In the genomic region with DNA sequence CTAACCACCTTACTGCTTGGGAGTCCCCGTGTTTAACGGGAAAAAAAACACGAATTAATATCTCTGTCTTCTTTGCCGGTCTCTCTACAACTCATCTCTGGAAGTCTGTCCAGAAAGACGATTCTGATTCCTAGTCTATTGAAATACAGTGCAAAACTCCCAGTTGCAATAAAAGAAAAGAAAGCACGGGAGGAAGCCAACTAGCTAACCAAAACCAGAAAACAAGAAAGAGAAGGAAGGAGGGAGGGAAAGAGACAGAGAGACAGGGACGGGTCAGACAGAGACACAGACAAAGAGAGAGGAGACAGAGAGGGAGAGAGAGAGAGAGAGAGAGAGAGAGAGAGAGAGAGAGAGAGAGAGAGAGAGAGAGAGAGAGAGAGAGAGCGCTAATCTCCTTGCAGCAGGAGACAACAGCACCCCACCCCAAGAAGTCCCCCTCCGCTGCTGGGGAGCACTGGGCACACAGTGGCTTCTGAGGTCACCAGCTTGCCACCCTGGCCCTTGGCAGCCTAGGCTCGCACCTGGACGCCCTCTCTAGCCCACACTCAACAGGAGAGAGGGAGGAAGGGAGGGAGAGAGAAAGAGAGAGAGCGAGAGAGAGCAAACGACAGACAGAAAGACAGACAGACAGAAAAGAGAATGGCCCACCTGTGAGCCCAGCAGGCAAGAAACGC, we compare ENCODE assay signal across 8 mouse cellular contexts.
DNase-seq lines count a peak whose midpoint lies in the region; ATAC-seq and TF ChIP-seq lines count a peak whose summit lies in the region.

No protein-coding gene starts in this region.

- peaks cover 27% of the 10 kb centered on the region for H3K27me3 ChIP-seq in forebrain, embryonic 16.5 days (replicated peaks; ENCODE audit: control insufficient read depth, insufficient read depth, low read length)
- H3K27me3 ChIP-seq in limb, embryonic 15.5 days: peaks cover 46% of the 10 kb centered on the region
- peaks cover 19% of the 10 kb centered on the region for H3K27me3 ChIP-seq in neural tube, embryonic 14.5 days (ENCODE audit: control insufficient read depth, insufficient read depth, low read length)

- no peaks in the 10 kb centered on the region for H3K9me3 ChIP-seq in forebrain, embryonic 16.5 days (ENCODE audit: control insufficient read depth, low read length)
- no peaks in the 10 kb centered on the region for H3K9me3 ChIP-seq in limb, embryonic 15.5 days
- no peaks in the 10 kb centered on the region for H3K9me3 ChIP-seq in neural tube, embryonic 14.5 days (ENCODE audit: control insufficient read depth, low read length)

- H3K4me3 ChIP-seq in layer of hippocampus, adult 2 months: peak overlapping the region; percentile 61
- peak overlapping the region; percentile 48 for H3K4me3 ChIP-seq in forebrain, embryonic 16.5 days (replicated peaks; ENCODE audit: low read length)
- H3K4me3 ChIP-seq in limb, embryonic 15.5 days: peak overlapping the region; percentile 43
- H3K4me3 ChIP-seq in neural tube, embryonic 14.5 days (ENCODE audit: low read depth, low read length): peak overlapping the region; percentile 33

- peak; percentile 43 for ATAC-seq in forebrain, embryonic 16.5 days
- ATAC-seq in limb, embryonic 15.5 days (ENCODE audit: insufficient number of reproducible peaks, low FRiP score, low TSS enrichment, low read depth): no peak
- ATAC-seq in neural tube, embryonic 14.5 days (ENCODE audit: low read depth): peak; percentile 48

- TF ChIP-seq CTCF in layer of hippocampus, adult 2 months (conservative IDR thresholded peaks at IDR 0.05): no peak

- under 1% methylated on average over 14 of the region's 14 CpGs for WGBS in forebrain, embryonic 16.5 days
- under 1% methylated on average over 13 of the region's 14 CpGs for WGBS in limb, embryonic 15.5 days
- under 1% methylated on average over 14 of the region's 14 CpGs for WGBS in neural tube, embryonic 14.5 days

- H3K27ac ChIP-seq in layer of hippocampus, adult 2 months: peak overlapping the region; percentile 86
- H3K27ac ChIP-seq in forebrain, embryonic 16.5 days (ENCODE audit: low read length): no peak overlapping the region
- no peak overlapping the region for H3K27ac ChIP-seq in limb, embryonic 15.5 days
- no peak overlapping the region for H3K27ac ChIP-seq in neural tube, embryonic 14.5 days (ENCODE audit: low read depth, low read length)

- peaks cover 22% of the 10 kb centered on the region for H3K4me1 ChIP-seq in forebrain, embryonic 16.5 days (replicated peaks; ENCODE audit: control insufficient read depth, insufficient read depth, low read length)
- H3K4me1 ChIP-seq in limb, embryonic 15.5 days: peaks cover 20% of the 10 kb centered on the region
- H3K4me1 ChIP-seq in neural tube, embryonic 14.5 days (ENCODE audit: control insufficient read depth, insufficient read depth, low read length): peaks cover 13% of the 10 kb centered on the region; the same call in 1 of the 2 replicates

- no peak for DNase-seq in layer of hippocampus, adult 2 months (ENCODE audit: low spot score in 2 of 2)
- DNase-seq in layer of hippocampus, adult 9-11 months: no peak
- peak; percentile 61 for DNase-seq in brain, adult 2 months (ENCODE audit: low read depth, low spot score)
- DNase-seq in gastrocnemius, postnatal 25 days: no peak
- DNase-seq in adrenal gland, adult 18-20 months (ENCODE audit: low spot score in 2 of 2): no peak

- H3K4me2 ChIP-seq in forebrain, embryonic 16.5 days (ENCODE audit: low read length): peak overlapping the region; percentile 77
- H3K4me2 ChIP-seq in limb, embryonic 15.5 days: peak overlapping the region; percentile 88
- H3K4me2 ChIP-seq in neural tube, embryonic 14.5 days (ENCODE audit: low read depth, low read length): peak overlapping the region; percentile 54

- no peaks in the 10 kb centered on the region for H3K36me3 ChIP-seq in forebrain, embryonic 16.5 days (ENCODE audit: control insufficient read depth, insufficient read depth)
- H3K36me3 ChIP-seq in limb, embryonic 15.5 days: no peaks in the 10 kb centered on the region
- no peaks in the 10 kb centered on the region for H3K36me3 ChIP-seq in neural tube, embryonic 14.5 days (ENCODE audit: control insufficient read depth, insufficient read depth, low read length)

- H3K9ac ChIP-seq in forebrain, embryonic 16.5 days (replicated peaks; ENCODE audit: low read depth, low read length): peak overlapping the region; percentile 64
- H3K9ac ChIP-seq in limb, embryonic 15.5 days: peak overlapping the region; percentile 21; the same call in 1 of the 2 replicates
- peak overlapping the region; percentile 48 for H3K9ac ChIP-seq in neural tube, embryonic 14.5 days (replicated peaks; ENCODE audit: low read depth, low read length)
